Mouse (Mus musculus): ENCODE measurements at regions not wholly inside any gene's neighbourhood (a gene's known extent, or its start where the extent isn't known, plus 50 kb on each side); places are given as distances from the start of the nearest gene placed in this dataset.

DNA sequence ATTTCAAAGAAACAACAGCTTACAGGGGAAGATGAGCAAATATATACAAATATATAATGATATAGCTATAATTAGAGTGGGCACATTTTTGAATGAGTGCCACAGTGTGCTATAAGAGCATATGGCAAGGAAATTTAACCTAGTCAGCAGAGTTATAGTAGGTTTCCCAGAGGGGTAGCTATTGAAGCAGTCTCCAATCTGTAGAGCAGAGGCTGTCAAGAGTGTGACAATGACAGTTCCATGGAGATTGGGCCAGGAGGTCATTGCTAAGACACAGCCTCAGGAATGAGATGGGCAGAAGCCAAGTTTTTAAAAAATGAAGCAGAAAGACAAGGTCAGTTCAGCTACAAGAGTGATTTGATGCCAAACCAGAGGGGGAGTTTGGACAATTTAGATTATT lies 839.4 kb downstream of the Stpg2 start:
- no peak for DNase-seq
- intact Hi-C loops (cut with DNase I) = no loop called here

DNA sequence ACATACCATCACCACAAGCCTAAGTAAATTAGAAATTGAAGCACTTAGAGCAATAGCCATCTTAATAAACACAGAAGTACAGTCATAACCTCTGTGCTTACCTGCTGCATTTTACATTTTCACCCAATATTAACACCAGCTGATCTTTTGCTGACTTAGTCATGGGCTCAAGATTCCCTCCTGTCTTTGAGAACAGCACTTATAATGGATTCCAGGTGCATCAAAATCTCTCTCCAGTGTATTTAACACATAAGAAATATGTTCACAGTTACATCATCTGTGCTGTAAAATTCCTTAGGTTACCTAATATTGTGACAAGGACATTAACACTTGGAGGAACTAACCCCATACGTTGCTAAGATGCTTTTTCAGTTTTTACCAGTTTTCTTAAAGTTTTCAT lies 849.1 kb downstream of the Stpg2 start:
- no peak for DNase-seq
- intact Hi-C loops (cut with DNase I) = no loop called here

DNA sequence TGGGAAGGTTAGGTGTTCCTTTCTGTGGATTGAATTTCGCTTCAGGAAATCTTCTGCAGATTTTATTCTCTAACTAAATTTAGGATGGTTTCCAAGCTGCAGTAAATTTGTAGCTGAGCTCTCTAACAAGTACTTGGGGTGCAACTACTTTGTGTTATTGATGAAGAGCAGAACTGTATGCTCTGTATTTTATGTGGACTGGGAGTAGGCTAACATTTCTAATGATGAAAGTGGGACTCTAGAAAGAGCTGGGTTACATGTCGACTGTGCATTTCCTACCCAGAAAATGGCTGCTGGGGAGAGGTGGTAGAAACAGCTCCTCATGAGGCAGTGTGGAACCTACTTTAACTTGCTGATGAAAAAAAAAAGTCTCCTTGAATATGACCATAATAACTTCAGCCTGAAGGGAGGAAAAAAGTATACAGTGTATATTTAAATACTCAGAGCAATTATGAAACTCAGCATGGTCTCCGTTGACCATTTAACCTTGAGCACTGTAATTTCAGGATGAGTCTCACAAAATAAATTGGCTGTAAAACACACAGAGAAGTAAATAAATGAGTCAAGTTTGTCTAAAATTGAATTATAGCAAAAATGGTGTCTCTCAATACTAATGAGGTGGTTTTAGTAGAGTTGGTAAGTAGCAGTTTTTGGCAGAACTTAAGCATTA lies 852.6 kb downstream of the Stpg2 start:
- intact Hi-C loops (cut with DNase I) = no loop called here
- no peak for DNase-seq

DNA sequence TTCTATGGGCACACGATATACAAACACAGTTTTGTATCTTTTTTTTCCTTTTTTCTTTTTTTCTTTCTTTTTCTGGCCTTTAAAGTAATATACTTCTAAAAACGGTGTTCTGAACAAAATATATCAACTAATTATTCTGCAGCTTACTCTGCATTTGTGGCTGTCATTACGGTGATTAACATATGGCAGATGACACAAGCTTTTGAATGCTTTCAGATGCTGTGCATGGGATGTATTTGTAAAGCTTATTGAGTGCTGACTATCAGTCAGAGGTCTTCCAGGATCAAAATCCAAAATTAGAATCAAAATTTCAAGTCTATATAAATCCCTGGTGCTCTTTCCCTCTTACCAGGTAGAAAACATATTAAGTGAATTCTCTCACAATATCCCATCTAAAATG lies 853.6 kb downstream of the Stpg2 start:
- intact Hi-C loops (cut with DNase I) = no loop called here
- DNase-seq = no peak

DNA sequence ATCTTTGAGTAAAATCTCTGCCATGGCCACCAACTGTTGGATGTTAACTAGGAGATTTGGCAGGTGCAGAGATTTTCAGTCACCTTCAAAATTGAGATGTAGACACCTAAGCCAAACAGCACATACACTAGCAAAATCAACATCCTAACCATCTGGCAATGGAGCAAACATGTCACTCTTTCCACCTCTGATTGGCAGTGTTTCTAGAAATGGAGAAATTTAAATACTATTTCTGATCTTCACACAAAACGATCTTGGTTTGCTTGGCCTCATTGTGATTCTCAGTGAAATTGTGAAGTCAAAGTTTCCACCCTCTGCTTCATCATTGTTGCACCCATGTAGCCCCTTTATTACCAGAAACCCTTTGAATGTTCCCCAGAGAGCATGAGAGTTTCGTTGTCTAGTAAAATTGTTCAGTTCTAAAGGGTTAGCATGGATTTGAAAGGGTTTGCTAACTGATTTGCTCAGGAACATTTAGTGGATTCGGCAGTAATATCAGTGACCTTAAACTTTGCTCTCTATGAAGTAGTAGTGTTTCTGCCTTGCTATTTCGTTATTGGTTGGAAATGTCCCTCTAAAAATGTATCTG lies 854.1 kb downstream of the Stpg2 start:
- no peak for DNase-seq
- intact Hi-C loops (cut with DNase I) = no loop called here

DNA sequence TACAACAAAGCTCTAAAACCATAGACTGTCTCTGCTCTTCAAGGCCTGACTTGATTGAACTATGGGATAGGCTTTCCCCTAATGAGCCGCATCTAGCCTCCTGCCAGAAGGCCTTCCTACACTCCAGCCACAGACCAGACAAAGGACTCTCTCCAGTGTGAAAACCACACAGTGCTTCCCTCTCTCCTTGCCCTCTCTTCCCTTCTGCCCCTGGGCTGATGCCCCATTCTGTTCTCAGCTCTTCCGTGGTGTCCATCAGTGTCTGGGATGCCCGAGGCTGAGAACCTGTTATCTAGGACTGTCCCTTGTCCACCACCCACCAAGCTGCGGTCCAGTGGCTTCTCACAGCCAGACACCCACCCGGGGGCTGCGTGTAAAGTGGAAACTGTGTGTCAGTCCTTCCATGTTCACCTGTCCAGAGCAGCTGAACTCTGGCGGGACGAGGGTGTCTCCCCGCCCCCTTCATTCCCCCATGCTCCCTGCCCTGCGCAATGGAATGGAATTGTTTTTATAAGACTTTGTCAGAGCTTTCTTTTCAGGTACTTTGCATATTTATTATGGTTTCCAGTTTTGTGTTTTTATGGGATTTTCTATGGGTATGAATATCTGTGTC lies 856.4 kb downstream of the Stpg2 start:
- intact Hi-C loops (cut with DNase I) = no loop called here

DNA sequence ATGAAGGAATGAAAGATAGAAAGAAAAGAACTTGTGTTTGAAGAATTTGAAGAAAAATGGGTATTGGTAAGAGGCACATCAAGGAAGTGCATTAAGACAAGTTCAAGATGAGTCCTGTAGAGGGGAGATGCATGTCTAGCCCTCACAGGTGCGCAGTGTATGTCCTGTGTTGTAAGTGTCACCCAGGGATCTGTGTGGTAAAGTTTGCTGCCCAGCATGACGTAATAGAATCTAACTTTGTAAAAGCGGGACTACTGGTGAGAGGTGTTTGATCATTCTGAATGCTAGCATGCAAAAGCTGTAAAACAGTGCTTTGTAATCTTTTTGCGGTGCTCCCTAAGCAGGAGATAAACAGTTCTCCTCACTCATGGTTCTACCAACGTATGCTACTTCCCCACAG lies 857.4 kb downstream of the Stpg2 start:
- no peak for DNase-seq
- intact Hi-C loops (cut with DNase I) = no loop called here

More for the DNA sequence above, 856.4 kb downstream of the Stpg2 start:
- DNase-seq = no peak

DNA sequence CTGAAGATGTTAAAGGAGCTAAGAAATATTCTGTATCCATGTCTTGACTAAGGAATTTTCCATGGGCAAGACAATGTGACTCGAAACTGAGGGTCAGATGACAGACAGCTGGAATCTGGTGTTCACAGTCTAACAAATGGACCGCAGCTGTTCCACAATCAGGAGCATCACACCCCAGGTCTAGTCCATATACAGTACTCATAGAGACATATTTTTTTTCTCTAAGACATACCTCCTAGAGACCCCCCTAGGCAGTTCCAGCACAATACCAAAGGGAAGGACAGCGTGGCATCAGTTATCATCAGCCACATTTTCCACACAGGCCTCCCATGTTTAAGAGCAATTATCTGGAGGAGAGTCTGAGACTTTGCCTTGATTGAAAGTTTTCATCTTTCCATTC lies 878.8 kb downstream of the Stpg2 start:
- intact Hi-C loops (cut with DNase I) = no loop called here
- no peak for DNase-seq

DNA sequence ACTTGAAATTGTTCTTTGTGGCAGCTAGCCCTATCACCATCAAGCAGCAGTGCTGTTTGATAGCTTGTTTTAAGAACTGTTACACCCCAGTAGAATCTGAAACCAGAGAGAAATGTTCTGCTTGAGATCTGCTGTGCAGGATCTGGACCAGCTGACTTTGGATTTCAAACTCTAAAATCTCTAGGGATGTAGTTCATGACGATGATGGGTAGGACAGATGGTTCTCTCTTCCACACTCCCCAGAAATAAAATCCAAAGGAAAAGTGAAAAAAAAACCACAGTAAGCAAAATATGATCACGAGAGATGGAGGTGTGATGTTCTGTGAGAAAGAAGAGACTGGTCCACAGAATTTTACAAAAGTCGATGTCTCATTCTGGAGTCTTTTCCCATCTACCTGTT lies 879.9 kb downstream of the Stpg2 start:
- intact Hi-C loops (cut with DNase I) = no loop called here
- DNase-seq = no peak

DNA sequence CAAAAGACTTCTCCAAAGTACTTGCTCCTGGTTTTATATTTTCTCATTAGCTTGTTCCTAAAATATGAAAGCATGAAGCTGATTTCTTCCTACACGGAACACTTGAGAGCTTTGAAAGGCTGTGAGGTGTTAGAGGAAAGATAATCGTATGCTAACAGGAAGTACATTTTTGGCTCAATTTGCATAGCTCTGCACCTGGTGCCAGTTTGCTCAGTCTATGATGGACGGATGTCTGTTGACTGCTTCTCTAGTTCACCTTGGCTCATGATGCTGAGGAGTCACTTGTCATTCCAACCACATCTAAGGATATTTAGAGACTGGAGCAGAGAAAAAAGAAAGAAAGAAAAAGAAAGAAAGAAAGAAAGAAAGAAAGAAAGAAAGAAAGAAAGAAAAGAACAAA lies 882.5 kb downstream of the Stpg2 start:
- no peak for DNase-seq
- intact Hi-C loops (cut with DNase I) = no loop called here

DNA sequence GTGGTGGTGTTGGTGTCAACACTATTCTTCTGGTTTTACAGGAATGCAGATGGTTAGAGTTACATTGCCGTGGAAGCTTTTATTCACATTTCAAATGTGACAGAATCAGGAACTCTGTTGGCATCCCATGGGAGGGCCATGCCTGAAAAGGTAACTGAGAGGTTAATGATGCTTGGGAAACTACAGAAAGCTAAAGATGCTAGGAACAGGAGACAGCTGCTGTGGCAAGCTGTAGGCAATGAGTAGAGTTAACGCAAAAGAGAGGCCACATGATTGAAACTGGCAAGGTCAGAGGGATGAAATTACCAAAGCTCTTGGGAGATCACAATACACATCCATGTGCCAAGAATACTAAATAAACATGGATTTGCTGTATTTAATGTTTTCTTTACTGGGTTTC lies 886.4 kb downstream of the Stpg2 start:
- no peak for DNase-seq
- intact Hi-C loops (cut with DNase I) = no loop called here

DNA sequence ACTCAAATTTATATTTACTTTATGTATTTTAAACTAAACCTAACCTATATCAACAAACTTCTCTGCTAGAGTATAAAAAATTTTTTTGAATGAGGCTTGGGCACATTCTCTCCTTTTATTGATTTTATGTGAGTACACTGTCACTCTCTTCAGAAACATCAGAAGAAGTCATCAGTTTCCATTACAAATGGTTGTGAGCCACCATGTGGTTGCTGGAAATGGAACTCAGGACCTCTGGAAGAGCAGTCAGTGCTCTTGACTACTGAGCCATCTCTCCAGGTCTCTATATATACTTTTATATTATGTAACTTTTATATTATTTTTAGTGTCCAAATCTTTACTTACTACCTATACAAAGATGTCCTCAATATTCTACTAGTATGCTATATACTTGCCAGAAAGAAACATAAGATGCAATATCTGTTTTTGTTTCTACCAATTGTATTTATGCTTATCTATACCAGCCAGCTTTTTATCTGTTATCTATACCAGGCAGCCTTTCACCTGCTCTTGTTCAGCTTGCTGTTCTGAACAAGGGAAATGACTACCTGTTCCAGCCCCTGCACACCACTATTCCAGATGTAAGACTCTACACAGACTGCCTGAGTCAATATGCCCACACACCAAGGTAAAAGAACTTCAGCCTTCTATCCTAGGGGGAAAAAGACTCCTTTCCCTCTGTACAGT lies 891.5 kb downstream of the Stpg2 start:
- intact Hi-C loops (cut with DNase I) = no loop called here
- no peak for DNase-seq

DNA sequence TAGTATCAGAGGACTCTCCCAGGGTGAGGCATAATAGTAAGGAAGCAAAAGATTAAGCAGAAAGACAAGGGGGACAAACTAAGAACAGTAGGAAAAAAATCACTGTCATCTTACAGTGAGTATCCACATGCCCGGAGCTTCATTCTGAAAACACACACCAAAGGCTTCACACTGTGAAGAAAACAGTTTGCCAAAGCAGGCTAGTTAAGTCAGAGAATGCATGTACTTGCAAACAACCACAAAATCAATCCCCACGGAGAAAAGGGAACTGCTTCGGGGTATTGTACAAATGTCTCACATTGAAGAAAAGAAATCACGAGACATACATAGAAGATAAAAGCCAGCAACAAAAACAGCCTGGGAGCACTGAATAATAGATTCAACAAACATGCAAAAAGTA lies 903.9 kb downstream of the Stpg2 start:
- DNase-seq = no peak
- intact Hi-C loops (cut with DNase I) = no loop called here

DNA sequence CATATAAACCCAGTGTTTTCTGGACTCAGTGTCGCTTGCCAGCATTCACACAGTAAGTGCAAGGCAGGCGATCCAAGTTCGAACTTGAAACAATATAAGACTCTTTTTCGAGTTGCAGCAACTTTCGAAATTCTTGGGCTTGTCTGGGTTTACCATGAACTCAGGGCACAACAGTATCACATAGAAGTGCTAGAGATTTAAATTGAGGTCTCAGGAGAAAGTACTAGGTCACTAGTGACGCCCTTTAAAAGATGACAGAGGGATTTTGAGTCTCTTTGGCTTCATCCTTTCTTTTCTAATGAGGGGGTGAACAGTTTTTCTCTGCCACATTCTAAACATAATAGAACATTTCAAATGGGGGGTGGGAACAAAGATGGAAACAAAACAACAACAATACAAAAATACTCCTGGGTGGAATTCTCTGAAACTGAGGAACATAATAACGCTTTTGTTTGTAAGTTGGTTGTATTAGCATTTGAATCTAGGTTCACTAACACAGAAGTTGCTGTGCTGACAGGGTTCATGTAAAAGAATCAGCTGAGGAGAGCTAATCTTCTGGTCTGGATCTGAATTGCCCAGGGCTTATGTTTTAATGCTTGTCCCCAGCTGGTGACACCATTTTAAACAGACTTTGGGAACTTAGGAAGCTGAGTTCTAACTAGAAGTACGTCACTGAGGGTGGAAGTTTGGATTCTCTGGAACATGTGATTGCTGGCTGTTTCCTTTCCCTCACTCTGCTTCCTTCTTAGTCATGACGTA lies 906.1 kb downstream of the Stpg2 start:
- no peak for DNase-seq
- intact Hi-C loops (cut with DNase I) = no loop called here

DNA sequence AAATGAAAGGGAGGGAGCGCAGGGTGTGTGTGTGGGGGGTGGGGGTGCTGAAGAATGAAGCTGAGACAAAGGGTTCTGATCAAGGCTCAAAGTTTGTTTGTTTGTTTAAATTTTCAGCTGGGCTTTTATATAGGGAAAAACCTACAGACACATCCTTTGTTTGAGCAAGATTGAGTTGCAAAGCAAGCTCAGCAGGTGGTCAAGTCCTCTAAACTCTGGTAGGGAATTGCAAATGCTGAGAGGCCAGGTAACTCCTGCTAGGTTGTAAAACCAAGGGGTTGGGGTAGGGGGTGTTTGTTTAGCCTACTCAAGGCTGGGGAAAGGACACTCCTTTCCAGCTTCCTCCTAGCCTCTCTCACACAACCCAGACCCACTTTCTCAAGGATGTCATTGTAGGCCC lies 909.6 kb downstream of the Stpg2 start:
- DNase-seq = no peak
- intact Hi-C loops (cut with DNase I) = no loop called here

DNA sequence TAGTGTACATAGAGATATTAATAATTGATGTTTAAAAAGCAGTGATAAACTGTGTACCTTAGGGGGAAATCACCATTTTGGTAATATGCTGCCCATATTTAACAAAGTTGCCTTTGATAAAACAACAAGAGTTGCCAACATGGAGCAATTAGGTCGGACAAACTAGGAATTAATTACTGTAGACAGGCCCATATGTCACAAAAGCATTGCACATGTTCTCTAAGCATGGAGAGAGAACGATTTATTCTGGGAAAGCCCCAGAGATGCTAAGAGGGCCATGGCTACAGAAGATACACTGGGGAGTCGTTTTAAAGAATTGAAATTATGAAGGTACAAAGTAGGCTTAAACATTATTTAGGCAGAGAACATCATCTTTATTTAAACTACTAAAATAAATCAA lies 921.8 kb downstream of the Stpg2 start:
- intact Hi-C loops (cut with DNase I) = no loop called here
- no peak for DNase-seq

DNA sequence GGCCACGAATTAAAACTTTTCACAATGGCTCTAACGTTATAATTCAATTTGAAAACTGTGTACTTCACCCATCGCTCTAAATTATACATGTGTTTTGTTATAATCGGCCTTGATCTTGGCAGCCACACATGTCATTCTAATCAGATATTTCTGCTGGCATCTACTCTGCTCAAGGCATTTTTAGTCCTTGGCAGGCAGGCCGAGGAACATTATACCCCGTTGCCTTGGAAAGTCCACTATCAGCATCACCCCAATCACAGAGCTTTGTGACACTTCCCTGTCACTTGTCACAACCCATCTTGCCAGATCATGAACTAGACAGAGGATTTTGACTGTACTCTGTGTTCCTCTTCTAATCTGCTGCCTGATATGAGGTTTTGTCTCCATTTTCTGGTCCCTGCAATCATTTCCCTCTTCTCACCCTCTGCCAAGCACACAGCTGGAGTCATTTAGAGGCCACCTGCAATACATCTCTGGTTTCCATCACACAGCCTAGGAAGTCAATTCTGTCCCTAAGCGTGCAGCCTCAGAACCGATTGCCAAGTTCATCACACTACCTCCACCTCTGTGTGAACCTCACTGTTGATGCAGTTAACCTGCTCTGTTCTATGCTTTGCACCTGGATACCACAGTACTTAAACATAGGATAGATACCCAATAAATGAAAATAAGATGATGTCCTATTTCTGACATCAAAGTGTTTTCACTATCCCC lies 923.7 kb downstream of the Stpg2 start:
- intact Hi-C loops (cut with DNase I) = no loop called here
- DNase-seq = no peak

DNA sequence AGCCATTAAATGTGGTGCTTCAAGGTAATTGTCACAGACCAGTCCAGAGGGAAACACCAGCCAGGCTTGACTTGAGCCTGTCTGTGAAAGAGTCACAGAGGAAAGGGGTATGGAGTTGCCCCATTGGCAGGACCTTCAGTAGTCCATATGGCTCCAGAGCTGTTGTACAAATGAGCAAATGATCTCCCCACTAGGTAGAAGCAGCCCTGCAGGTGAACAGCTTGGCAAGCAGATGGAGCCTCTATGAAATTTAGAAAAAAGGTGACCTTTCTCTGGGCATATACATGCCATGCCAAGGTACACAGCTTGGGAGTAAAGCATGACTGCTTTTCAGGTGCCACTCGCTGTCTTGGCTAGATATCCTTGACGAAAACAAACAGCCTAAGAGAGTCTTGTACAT lies 938.4 kb downstream of the Stpg2 start:
- intact Hi-C loops (cut with DNase I) = no loop called here
- no peak for DNase-seq

DNA sequence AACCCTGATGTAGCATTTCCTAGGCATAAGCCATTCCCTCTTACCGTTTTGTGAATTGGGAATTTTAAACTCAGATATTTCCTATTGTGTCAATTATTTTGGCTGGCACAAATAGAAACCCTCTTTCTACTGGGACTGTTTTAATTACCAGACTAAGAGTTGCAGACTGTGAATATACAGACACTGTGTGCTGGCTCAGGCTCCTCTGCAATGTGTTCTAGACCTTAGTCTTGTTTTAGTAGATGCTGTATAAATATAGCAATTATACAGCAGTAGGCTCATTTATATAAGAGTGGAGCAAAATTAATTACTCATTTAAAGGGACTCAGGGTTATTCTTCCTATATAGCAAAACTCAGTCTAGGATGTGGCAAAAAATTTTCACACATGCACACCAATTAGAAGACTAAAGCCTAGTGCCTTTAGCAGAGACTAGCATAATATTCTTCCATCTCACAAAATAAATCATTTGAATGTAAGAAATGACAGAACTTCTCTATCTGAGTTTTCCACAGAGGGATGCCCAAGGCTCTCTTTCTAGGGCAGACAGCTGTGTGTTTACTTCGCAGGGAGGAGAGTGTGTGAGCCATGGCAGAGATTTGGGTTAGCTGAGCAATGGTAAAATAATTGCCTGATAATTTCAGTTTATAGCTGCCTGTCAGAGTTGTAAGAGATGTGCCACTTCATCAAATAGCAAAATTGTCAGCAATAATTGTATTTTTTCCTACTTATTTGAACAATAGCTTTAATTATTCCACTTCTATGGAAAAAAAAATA lies 941.9 kb downstream of the Stpg2 start:
- no peak for DNase-seq
- intact Hi-C loops (cut with DNase I) = no loop called here

DNA sequence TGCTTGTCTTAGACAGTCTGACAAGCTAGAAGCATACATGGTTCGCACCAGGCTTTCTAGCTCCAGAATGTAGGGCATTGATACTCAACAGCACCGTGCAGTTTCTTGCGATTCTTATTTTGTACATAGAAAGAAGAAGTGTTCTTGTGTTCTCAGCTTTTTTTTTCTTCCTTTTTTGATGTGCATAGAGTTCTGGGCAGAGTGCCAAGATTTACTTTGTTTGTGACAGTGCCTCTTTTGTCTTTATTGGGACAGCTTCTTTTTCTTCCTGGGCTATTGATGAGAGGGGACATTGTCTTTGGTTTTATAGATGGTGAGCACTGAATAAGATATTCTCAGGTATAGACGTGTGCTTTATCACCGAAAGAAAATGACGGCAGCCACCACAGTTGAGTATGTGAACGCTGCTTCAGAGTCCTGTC lies 945.0 kb downstream of the Stpg2 start:
- no peak for DNase-seq
- intact Hi-C loops (cut with DNase I) = no loop called here
